Comparison of ENCODE assay signal across 14 mouse cellular contexts in the genomic region with DNA sequence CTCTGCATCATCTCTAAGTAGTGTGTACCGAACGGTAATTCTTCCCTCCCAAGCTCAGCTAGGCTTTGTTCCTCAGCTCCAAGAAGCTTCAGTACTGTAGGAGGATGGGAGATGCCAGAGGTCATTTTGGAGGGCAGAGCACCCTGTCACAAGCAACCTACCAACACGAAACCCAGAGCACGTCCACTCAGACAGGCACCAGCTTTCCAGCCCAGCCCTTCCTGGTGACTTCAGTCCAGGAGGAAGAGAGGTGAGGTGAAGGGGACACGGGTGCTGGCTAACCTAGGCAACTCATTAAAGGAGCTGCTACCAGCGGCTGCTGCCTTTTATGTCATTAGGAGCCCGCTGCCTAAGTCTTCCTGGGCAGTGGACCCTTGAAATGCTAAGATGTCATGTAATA.
A peak's percentile ranks its signal among the peaks of the same experiment; 100 is the strongest.
DNase-seq lines count a peak whose midpoint lies in the region; ATAC-seq and TF ChIP-seq lines count a peak whose summit lies in the region.
"Had no signal": no experiment of that assay in that cellular context is flagged by ENCODE, and none has a peak within 500 bp of the region (broad histone marks: within the 10 kb centered on the region; RNA-seq: fewer than 3 reads in every experiment).

No protein-coding gene starts in this region.

- no peak for ATAC-seq in kidney, postnatal 0 days (replicated peaks; ENCODE audit: low FRiP score, low read depth)
- ATAC-seq in limb, embryonic 13.5 days (ENCODE audit: low FRiP score, low read depth), result no peak
- no peak for ATAC-seq in liver, postnatal 0 days
- no peak for ATAC-seq in monocyte, adult 5-6 weeks (replicated peaks; ENCODE audit: insufficient number of reproducible peaks, low FRiP score, low TSS enrichment, poor library complexity, severe bottlenecking)
- ATAC-seq: forebrain, embryonic 16.5 days; liver, embryonic 12.5 days had no signal

- WGBS in heart, embryonic 10.5 days, result 55% methylated on average over 7 of the region's 7 CpGs
- 25% methylated on average over 7 of the region's 7 CpGs for WGBS in kidney, postnatal 0 days
- WGBS in limb, embryonic 13.5 days, result 41% methylated on average over 7 of the region's 7 CpGs
- 83% methylated on average over 7 of the region's 7 CpGs for WGBS in liver, postnatal 0 days (ENCODE audit: insufficient replicate concordance)

- no peak overlapping the region for H3K4me3 ChIP-seq in heart, embryonic 10.5 days
- no peak overlapping the region for H3K4me3 ChIP-seq in kidney, postnatal 0 days (replicated peaks; ENCODE audit: low read depth, low read length)
- H3K4me3 ChIP-seq in limb, embryonic 13.5 days, result no peak overlapping the region
- H3K4me3 ChIP-seq in liver, postnatal 0 days (ENCODE audit: low read depth, low read length), result no peak overlapping the region
- H3K4me3 ChIP-seq: embryonic facial prominence, embryonic 13.5 days; liver, embryonic 12.5 days; megakaryocyte, embryonic 14.5 days had no signal

- H3K27me3 ChIP-seq in heart, embryonic 10.5 days (ENCODE audit: insufficient read depth, poor library complexity, severe bottlenecking), result no peaks in the 10 kb centered on the region
- H3K27me3 ChIP-seq in kidney, postnatal 0 days (ENCODE audit: insufficient read depth, low read length), result no peaks in the 10 kb centered on the region
- no peaks in the 10 kb centered on the region for H3K27me3 ChIP-seq in limb, embryonic 13.5 days
- H3K27me3 ChIP-seq in liver, postnatal 0 days (ENCODE audit: insufficient read depth, low read length), result no peaks in the 10 kb centered on the region
- H3K27me3 ChIP-seq: embryonic facial prominence, embryonic 13.5 days; liver, embryonic 12.5 days; megakaryocyte, embryonic 14.5 days had no signal

- H3K36me3 ChIP-seq in heart, embryonic 10.5 days, result peaks cover 24% of the 10 kb centered on the region
- peaks cover 11% of the 10 kb centered on the region for H3K36me3 ChIP-seq in kidney, postnatal 0 days (ENCODE audit: insufficient read depth, low read length)
- peaks cover 28% of the 10 kb centered on the region for H3K36me3 ChIP-seq in limb, embryonic 13.5 days
- peaks cover 22% of the 10 kb centered on the region for H3K36me3 ChIP-seq in liver, postnatal 0 days (replicated peaks; ENCODE audit: insufficient read depth, low read length)

- TF ChIP-seq EP300 in liver, postnatal 0 days (IDR thresholded peaks at IDR 0.05; ENCODE audit: low read depth), result no peak

- H3K9ac ChIP-seq in kidney, postnatal 0 days (ENCODE audit: low read depth, low read length), result no peak overlapping the region
- no peak overlapping the region for H3K9ac ChIP-seq in limb, embryonic 13.5 days
- H3K9ac ChIP-seq in liver, postnatal 0 days (replicated peaks), result no peak overlapping the region
- H3K9ac ChIP-seq: embryonic facial prominence, embryonic 13.5 days; liver, embryonic 12.5 days had no signal

- no peak for TF ChIP-seq CTCF in kidney, postnatal 0 days (IDR thresholded peaks at IDR 0.05; ENCODE audit: low read depth)
- TF ChIP-seq CTCF in liver, postnatal 0 days (IDR thresholded peaks at IDR 0.05; ENCODE audit: low read depth), result no peak

- H3K9me3 ChIP-seq in heart, embryonic 10.5 days, result no peaks in the 10 kb centered on the region
- no peaks in the 10 kb centered on the region for H3K9me3 ChIP-seq in kidney, postnatal 0 days (replicated peaks; ENCODE audit: low read length)
- H3K9me3 ChIP-seq in limb, embryonic 13.5 days, result no peaks in the 10 kb centered on the region
- H3K9me3 ChIP-seq in liver, postnatal 0 days (ENCODE audit: low read length), result no peaks in the 10 kb centered on the region
- H3K9me3 ChIP-seq: embryonic facial prominence, embryonic 13.5 days; liver, embryonic 12.5 days; megakaryocyte, embryonic 14.5 days had no signal

- peak overlapping the region; percentile 70; the same call in 1 of the 2 replicates for H3K27ac ChIP-seq in heart, embryonic 10.5 days
- H3K27ac ChIP-seq in kidney, postnatal 0 days, result peak overlapping the region; percentile 70
- H3K27ac ChIP-seq in limb, embryonic 13.5 days, result 0 out of 2 replicates have a peak overlapping the region, but pooled peaks have one; percentile 28
- no peak overlapping the region for H3K27ac ChIP-seq in liver, postnatal 0 days (ENCODE audit: low read depth)
- H3K27ac ChIP-seq: embryonic facial prominence, embryonic 13.5 days; liver, embryonic 12.5 days had no signal

- H3K4me2 ChIP-seq in kidney, postnatal 0 days (ENCODE audit: low read length), result no peak overlapping the region
- H3K4me2 ChIP-seq in limb, embryonic 13.5 days (replicated peaks), result no peak overlapping the region
- no peak overlapping the region for H3K4me2 ChIP-seq in liver, postnatal 0 days (ENCODE audit: low read depth, low read length)
- H3K4me2 ChIP-seq: embryonic facial prominence, embryonic 13.5 days; liver, embryonic 12.5 days had no signal

- no peak for DNase-seq in heart, embryonic 10.5 days (ENCODE audit: low spot score)
- DNase-seq in heart, postnatal 25 days (ENCODE audit: low spot score), result no peak
- DNase-seq in kidney, postnatal 0 days (ENCODE audit: low spot score), result peak; percentile 34
- no peak for DNase-seq in kidney, adult 8-10 months
- peak; percentile 55 for DNase-seq in brain, adult 2 months (ENCODE audit: low read depth, low spot score)
- DNase-seq in liver, postnatal 0 days, result no peak
- DNase-seq: cerebellum, postnatal 10 days; thymus, postnatal 4 days had no signal

- peaks cover 48% of the 10 kb centered on the region for H3K4me1 ChIP-seq in heart, embryonic 10.5 days
- H3K4me1 ChIP-seq in kidney, postnatal 0 days (replicated peaks; ENCODE audit: insufficient read depth, low read length), result peaks cover 14% of the 10 kb centered on the region
- H3K4me1 ChIP-seq in limb, embryonic 13.5 days, result peaks cover 20% of the 10 kb centered on the region
- peaks cover 7% of the 10 kb centered on the region for H3K4me1 ChIP-seq in liver, postnatal 0 days (ENCODE audit: insufficient read depth)

- intact Hi-C loops in heart, postnatal 25 days (cut with DNase I), result loop anchor here (5.0 kb wide), 1 partner anchor 34 kb away; no protein-coding TSS in a partner anchor

Comparison
In these comparisons a context has a peak if more than half of its experiments do, and no peak if none do; other contexts are left out.
1. DNase-seq: peak in kidney, postnatal 0 days (single experiment) and brain, adult 2 months (single experiment); none in heart, embryonic 10.5 days (single experiment), heart, postnatal 25 days (single experiment), kidney, adult 8-10 months (0 of 2) and liver, postnatal 0 days (single experiment).